Mouse (Mus musculus) lung, postnatal 0 days (tissue): Measurements from ENCODE around the gene Tmem116.

Experiments
- CTCF ChIP-seq: IDR thresholded peaks from 2 replicates; pipeline ENCODE4 v1.5.1; 2016; ENCODE audit warnings: antibody characterized with exemption, mild to moderate bottlenecking
- EP300 ChIP-seq: IDR thresholded peaks from 2 replicates; pipeline ENCODE4 v1.6.1; 2016; ENCODE audit warnings: antibody characterized with exemption, mild to moderate bottlenecking, control low read depth

DNA sequence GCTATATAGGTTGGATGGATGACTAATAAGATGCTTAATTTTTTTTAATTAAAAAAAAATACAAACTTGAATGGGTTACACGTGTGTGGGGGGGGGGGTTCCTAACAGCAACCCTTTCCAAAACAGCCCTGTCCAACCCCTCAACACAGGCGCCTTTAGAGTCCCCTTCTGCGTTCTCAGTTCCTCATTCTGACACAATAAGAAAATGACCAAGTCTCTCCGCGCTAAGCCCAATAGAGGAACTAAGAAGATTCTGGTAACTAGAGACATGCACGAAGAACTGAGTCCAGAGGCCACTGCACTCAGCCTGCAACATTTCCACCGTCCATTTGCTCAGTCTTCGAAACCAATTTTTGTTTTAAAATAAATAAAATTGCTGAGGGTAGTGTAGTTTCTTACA, 490 bp upstream of the Tmem116 start:
- no peak for TF ChIP-seq CTCF
- no peak for TF ChIP-seq EP300
